Mouse (Mus musculus): Measurements from ENCODE around the gene Parl.
A peak's percentile ranks its signal among the peaks of the same experiment; 100 is the strongest.

Gene Parl

DNA sequence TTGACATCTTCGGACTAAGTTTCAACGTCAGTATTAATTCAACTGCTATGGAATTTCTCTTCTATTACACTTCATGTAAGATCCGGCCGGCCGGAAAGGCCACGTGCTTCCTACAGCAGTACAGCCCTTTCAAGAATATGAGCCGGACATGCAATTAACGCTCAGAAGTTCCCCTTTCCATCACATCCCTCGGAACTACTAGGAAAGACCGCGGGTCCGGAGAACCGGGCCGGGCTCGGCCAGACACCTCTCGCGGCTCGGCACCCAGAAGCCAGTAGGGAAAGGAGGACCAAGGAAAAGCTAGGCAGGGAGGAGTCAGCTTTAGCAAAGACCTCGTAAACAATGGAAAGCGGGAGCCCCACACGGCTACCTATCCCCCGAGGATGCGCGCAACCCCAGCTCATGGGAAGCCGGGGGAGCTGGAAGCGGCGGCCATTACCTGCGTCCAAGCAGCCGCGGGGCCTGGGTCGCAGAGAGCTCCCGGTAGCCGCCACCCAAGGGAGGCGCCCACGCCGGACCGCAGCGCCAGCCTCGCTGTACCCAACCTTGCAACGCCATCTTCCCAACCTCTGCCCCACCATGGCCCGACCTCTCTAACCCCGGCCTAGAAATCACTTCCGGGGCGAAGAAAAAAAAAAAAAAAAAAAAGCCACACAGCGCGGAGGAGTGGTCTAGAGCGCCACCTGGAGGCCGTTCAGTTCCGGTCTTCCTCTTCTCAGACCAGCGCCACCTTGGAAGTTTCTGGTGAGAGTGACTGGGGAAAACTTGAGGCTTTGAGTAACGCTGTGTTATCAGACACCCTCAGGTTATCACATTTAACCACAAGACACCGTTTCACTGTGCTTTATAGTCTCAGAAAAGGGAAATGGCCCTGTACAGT is at the start of gene Parl:
Gene Parl (minus strand): TSS at position 618 of the 880 bp plus-strand sequence.
- DNase-seq (ENCODE audit: low spot score) = peak; percentile 95

DNA sequence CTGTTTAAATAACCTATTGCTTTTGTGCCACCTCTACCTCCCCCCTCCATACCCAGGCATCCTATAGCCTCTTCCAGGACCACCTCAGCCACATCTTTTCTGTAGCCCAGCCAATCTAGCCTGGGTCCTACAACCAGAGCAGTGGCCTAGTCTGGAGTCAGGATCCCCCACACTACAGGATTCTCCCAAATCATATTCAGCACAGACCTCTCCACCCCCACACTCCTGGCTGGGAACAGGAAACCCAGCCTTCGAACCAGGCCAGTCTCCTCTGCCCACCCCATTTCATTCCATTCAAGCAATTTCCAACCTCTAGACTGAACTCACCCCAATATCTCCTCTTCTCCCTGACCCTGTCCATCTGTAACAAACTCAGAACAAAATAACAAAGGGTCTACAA is 43.3 kb upstream of the Parl start:
- no peak for DNase-seq (ENCODE audit: low spot score)

DNA sequence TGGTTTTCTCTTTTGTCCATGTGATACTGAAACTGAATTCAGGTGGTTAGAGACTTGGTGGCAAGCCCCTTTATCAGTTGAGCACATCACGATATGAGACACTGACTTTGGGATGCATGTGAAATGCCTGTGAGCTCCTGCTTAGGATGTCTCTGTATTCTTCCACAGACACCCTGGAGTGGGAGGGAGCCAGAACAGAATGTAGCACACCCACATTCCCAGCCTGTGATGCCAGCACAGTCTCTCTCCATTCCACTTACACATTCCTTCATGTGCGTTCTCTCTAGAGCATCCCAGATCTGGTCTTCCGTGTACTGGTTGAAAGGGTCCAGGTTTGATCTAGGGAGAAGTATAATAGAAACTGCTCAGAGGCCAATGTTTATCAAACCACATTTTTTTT is 36.4 kb upstream of the Parl start:
- no peak for DNase-seq (ENCODE audit: low spot score)

- no peak for DNase-seq (ENCODE audit: low spot score)
Observed at GRCm38 (mm10) chr16:20334918-20335317, 32.7 kb upstream of the Parl start.

- no peak for DNase-seq (ENCODE audit: low spot score)
Observed at GRCm38 (mm10) chr16:20328306-20328705, 26.1 kb upstream of the Parl start.

- DNase-seq (ENCODE audit: low spot score) = no peak
Observed at GRCm38 (mm10) chr16:20325286-20325685, 23.1 kb upstream of the Parl start, which contains the start of gene Cyp2ab1. Gene Cyp2ab1 (minus strand): TSS chr16:20325404.

GRCm38 (mm10) chr16:20323907-20324306 is 21.7 kb upstream of the Parl start:
- DNase-seq (ENCODE audit: low spot score) = no peak

GRCm38 (mm10) chr16:20322274-20322673 is 20.1 kb upstream of the Parl start:
- DNase-seq (ENCODE audit: low spot score) = no peak

DNA sequence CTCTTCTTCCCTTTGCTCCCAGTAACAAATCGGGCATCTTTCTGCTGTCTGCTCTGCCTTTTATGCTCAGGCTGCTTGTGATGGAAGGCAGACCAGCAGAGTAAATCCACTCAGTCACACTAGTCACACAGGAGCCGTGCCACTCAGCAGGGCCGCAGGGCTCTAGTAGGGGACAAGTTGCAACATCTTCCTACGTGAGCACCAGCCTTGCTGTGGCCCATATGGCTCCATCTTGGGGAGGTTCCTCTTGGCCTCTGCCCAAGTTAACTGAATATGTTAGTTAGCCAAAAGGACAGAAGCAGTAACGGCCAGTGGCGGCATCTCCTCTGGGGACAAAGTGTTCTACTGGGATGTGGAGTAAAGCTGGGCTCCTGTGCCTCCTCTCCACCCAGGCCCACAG is 14.6 kb upstream of the Parl start:
- DNase-seq (ENCODE audit: low spot score) = no peak

GRCm38 (mm10) chr16:20315266-20315665 is 13.1 kb upstream of the Parl start:
- no peak for DNase-seq (ENCODE audit: low spot score)

DNA sequence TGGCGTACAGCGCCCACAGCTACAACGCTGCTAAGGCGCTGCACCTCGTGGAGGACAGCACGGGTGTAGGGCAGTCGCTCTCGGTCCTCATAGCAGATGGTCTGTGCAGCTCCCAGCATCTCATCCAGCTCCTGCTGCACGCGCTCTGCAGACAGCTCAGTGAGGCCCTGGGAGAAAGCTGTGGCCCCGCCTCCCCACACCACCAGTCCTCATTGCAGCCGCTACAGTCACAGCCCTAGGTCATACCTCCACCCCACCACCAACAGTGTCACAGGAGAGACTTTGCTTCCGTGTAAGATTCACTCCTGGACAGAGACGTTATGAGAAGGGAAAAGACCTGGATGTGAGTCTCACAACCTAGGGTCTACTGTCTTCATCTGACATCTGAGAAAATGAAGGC is 10.1 kb upstream of the Parl start:
- no peak for DNase-seq (ENCODE audit: low spot score)

DNA sequence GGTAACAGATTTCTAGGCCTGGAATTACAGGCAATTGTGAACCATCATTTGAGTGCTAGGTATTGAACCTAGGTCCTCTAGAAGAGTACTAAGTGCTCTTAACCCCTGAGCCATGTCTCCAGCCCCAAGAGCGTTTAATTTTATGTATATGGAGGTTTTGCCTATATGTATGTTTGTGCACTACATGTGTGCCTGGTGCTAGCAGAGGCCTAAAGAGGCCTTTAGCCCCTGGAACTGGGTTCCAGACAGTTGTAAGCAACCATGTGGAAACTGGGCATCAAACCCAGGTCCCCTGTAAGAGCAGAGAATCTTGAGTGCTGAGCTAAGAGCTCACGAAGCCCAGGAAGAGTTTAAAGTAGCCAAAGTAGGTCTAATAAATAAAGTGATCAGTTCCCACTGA is 2.1 kb downstream of the Parl start:
- DNase-seq (ENCODE audit: low spot score) = no peak

GRCm38 (mm10) chr16:20280238-20280637 is 21.9 kb downstream of the Parl start:
- DNase-seq (ENCODE audit: low spot score) = no peak

- no peak for DNase-seq (ENCODE audit: low spot score)
Observed at GRCm38 (mm10) chr16:20279395-20279794, 22.8 kb downstream of the Parl start.

DNA sequence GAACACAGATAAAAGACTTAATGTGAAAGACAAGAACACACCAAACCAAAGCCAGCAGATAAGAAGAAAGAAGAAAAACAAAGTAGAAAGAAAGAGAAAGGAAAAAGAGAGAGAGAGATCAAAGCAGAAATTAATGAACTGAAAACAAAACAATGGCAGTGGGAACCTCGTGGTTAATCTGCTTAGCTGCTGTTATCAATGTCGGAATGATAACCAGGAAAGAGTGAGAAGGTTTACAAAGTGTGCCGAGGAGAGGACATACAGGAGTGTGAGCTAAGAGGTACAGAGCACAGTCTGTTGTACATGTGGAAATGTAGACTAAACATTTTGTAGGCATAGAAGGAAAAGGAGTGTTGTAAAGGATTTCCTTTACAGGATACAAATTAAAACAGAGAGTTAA is 29.2 kb downstream of the Parl start:
- DNase-seq (ENCODE audit: low spot score) = no peak

DNA sequence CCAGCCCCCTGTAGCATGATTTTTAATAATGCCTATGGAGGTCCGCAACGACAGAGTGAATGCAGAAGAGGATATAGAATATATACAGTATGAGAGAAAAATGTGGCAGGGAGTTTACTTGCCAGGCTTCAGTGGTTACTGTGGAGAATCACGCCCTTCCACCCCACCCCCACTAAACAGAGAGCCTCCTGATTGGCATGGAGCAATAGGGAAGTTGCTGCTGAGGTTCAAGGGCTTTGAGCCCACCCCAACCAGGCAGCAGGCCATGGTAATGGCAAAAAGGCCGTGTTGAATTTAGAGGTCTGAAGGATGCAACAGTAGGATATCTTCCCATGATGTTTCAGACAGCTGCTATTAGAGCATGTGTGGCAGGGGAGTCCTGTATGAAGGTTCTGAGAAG is 30.8 kb downstream of the Parl start:
- no peak for DNase-seq (ENCODE audit: low spot score)

- DNase-seq (ENCODE audit: low spot score) = no peak
Observed at GRCm38 (mm10) chr16:20265089-20265488, 37.1 kb downstream of the Parl start.

DNA sequence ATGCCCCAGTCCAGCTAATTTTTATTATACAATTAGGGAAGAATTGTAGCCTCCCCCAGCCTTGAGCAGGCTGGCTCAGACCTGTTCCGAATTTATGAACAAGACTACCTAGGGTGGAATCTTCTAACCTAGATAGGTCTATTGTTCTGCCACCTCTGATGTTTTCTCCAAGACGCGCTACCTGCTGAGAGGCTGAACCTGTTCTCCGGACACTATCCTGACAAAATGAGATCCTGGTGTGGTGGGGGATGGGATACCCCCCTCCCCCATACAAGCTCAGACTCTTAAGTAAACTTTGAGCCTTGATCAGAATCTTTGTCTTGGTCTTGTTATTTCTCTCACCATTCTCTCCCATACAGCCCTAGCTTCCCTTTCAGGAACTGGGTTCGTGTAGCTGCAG is 44.3 kb downstream of the Parl start:
- DNase-seq (ENCODE audit: low spot score) = no peak

- DNase-seq (ENCODE audit: low spot score) = no peak
Observed at GRCm38 (mm10) chr16:20248442-20249174, 53.6 kb downstream of the Parl start.

DNA sequence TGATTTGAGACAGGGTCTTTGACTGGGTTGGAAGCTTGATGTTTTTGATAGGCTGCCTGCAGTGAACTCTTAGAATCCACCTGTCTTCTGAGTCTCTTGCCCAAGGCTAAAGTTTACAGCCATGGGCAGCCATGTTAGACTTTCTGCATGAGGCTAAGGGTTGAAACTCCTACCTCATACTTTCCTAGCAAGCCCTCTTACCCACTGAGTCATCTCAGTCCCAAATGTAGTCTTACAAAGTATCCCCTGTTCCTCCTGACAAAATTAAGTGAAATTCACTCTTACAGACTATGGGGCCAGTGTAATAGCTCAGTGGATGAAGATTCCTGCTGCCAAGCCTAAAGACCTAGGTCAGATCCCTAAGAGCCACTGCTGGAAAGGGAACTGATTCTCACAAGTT is 55.1 kb downstream of the Parl start:
- DNase-seq (ENCODE audit: low spot score) = no peak

- peak; percentile 69 for DNase-seq (ENCODE audit: low spot score)
Observed at GRCm38 (mm10) chr16:20240468-20241414, 61.4 kb downstream of the Parl start, which contains the start of gene Map6d1. Gene Map6d1 (minus strand): TSS chr16:20241358.

- DNase-seq (ENCODE audit: low spot score) = no peak
Observed at GRCm38 (mm10) chr16:20238646-20239045, 63.5 kb downstream of the Parl start.
